Mouse (Mus musculus) adrenal gland, adult (tissue): Measurements from ENCODE around the gene Tns2.

ENCODE experiments used
- DNase-seq, 2 experiments: peaks; one replicate each; pipeline ENCODE4 v3.0.0; 2022 to 2023; ENCODE audit warnings: low spot score in 1 of 2; ENCODE audit not compliant: inconsistent age in 2 of 2

Gene Tns2

GRCm38 (mm10) chr15:102165468-102166100 lies 65.4 kb downstream of the Tns2 start:
- DNase-seq = no peak
